ENCODE assay signal across 10 mouse cellular contexts in genomic region chr9:99098482-99099129, GRCm38 (mm10). TPM values are rescaled to one million over a fixed set of nuclear protein-coding genes. Genes with fewer than 3 reads are reported as not detected.
DNase-seq lines count a peak whose midpoint lies in the region; ATAC-seq and TF ChIP-seq lines count a peak whose summit lies in the region.
"Had no signal": no experiment of that assay in that cellular context is flagged by ENCODE, and none has a peak within 500 bp of the region (broad histone marks: within the 10 kb centered on the region; RNA-seq: fewer than 3 reads in every experiment).

No protein-coding gene starts in this region.

- peaks cover 12% of the 10 kb centered on the region for H3K4me1 ChIP-seq in brown adipose tissue, adult 24 weeks (ENCODE audit: control insufficient read depth, insufficient read depth, insufficient read length, low read length)
- peaks cover 9% of the 10 kb centered on the region; the same call in 1 of the 2 replicates for H3K4me1 ChIP-seq in heart, postnatal 0 days (ENCODE audit: control insufficient read depth, insufficient read depth)
- no peaks in the 10 kb centered on the region for H3K4me1 ChIP-seq in lung, postnatal 0 days (ENCODE audit: insufficient read depth, low read depth, low read length)

- TF ChIP-seq EP300 in heart, postnatal 0 days (IDR thresholded peaks at IDR 0.05; ENCODE audit: low read depth): 0 out of 2 replicates have a peak, but pooled peaks have one; percentile 30
- peak; percentile 79 for TF ChIP-seq EP300 in lung, postnatal 0 days (IDR thresholded peaks at IDR 0.05)

- ATAC-seq in heart, postnatal 0 days (ENCODE audit: insufficient read depth, low read depth): peak; percentile 80
- ATAC-seq in lung, postnatal 0 days: peak; percentile 90
- ATAC-seq: midbrain, embryonic 16.5 days had no signal

- H3K9me3 ChIP-seq in heart, postnatal 0 days (replicated peaks; ENCODE audit: control insufficient read depth, low read length): no peaks in the 10 kb centered on the region
- no peaks in the 10 kb centered on the region for H3K9me3 ChIP-seq in lung, postnatal 0 days (ENCODE audit: low read length)

- H3K36me3 ChIP-seq in heart, postnatal 0 days (replicated peaks; ENCODE audit: control insufficient read depth, insufficient read depth, low read length): 0 out of 2 replicates have a peak, but pooled peaks cover 5% of the 10 kb centered on the region
- 0 out of 2 replicates have a peak, but pooled peaks cover 3% of the 10 kb centered on the region for H3K36me3 ChIP-seq in lung, postnatal 0 days (ENCODE audit: insufficient read depth, low read length)

- no peak for TF ChIP-seq CTCF in gastrocnemius, adult 2 months (IDR thresholded peaks at IDR 0.05)
- TF ChIP-seq CTCF in heart, postnatal 0 days (IDR thresholded peaks at IDR 0.05; ENCODE audit: low read depth): no peak
- no peak for TF ChIP-seq CTCF in lung, postnatal 0 days (IDR thresholded peaks at IDR 0.05)

- H3K27ac ChIP-seq in gastrocnemius, adult 2 months: peak overlapping the region; percentile 81
- peak overlapping the region; percentile 91 for H3K27ac ChIP-seq in brown adipose tissue, adult 24 weeks (replicated peaks; ENCODE audit: low read depth, low read length)
- peak overlapping the region; percentile 75 for H3K27ac ChIP-seq in heart, postnatal 0 days (ENCODE audit: low read depth)
- H3K27ac ChIP-seq in lung, postnatal 0 days (ENCODE audit: low read length): peak overlapping the region; percentile 66

- peak overlapping the region; percentile 49 for H3K4me3 ChIP-seq in gastrocnemius, adult 2 months
- H3K4me3 ChIP-seq in brown adipose tissue, adult 24 weeks (ENCODE audit: insufficient read depth, low read depth, low read length): peak overlapping the region; percentile 28
- no peak overlapping the region for H3K4me3 ChIP-seq in heart, postnatal 0 days (ENCODE audit: low read depth, low read length)
- no peak overlapping the region for H3K4me3 ChIP-seq in lung, postnatal 0 days (ENCODE audit: low read depth, low read length)
- H3K4me3 ChIP-seq: erythroblast, embryonic 14.5 days had no signal

- H3K27me3 ChIP-seq in heart, postnatal 0 days (ENCODE audit: control insufficient read depth, insufficient read depth, low read length): no peaks in the 10 kb centered on the region
- no peaks in the 10 kb centered on the region for H3K27me3 ChIP-seq in lung, postnatal 0 days (replicated peaks; ENCODE audit: insufficient read depth, low read length)

- intact Hi-C loops in gastrocnemius, adult 2 months (cut with DNase I): no loop called here

- no peak for DNase-seq in gastrocnemius, adult 2 months
- DNase-seq in gastrocnemius, adult 8-10 months (ENCODE audit: low spot score in 2 of 2): no peak
- DNase-seq in heart, postnatal 0 days (ENCODE audit: low spot score): peak; percentile 49
- peak; percentile 52 for DNase-seq in lung, postnatal 0 days (ENCODE audit: low spot score)
- DNase-seq in layer of hippocampus, postnatal 14 days (ENCODE audit: low spot score in 2 of 2): no peak
- no peak for DNase-seq in spleen, adult 12 weeks (ENCODE audit: low spot score)
- DNase-seq in urinary bladder, postnatal 14 days (ENCODE audit: low spot score): no peak

- WGBS in heart, postnatal 0 days: 22% methylated on average over 11 of the region's 11 CpGs
- WGBS in lung, postnatal 0 days: 20% methylated on average over 11 of the region's 11 CpGs

- peak overlapping the region; percentile 26; the same call in 1 of the 2 replicates for H3K4me2 ChIP-seq in heart, postnatal 0 days (ENCODE audit: low read depth, low read length)
- no peak overlapping the region for H3K4me2 ChIP-seq in lung, postnatal 0 days (replicated peaks; ENCODE audit: low read depth, low read length)

- H3K9ac ChIP-seq in heart, postnatal 0 days (replicated peaks; ENCODE audit: low read depth, low read length): peak overlapping the region; percentile 28; the same call in 1 of the 2 replicates
- no peak overlapping the region for H3K9ac ChIP-seq in lung, postnatal 0 days (replicated peaks; ENCODE audit: low read depth)

RNA-seq across cellular contexts. Expression of gene Pik3cb, which starts 41.8 kb away (rescaled TPM):
- total RNA-seq in gastrocnemius, adult 2 months (2021): 1 to 10 TPM; 4.5 to 6.1 TPM
- 1 to 10 TPM; 5.8 to 7.7 (median 6.6) TPM for total RNA-seq in gastrocnemius, adult 8-10 months (2022)
- polyA plus RNA-seq in brown adipose tissue, adult 24 weeks (2012; ENCODE audit: insufficient read depth, insufficient read length, missing spikeins): 9.9 and 11.0 TPM in 2 replicates
- total RNA-seq in heart, postnatal 0 days (2014; rRNA removed; ENCODE audit: low replicate concordance): 1.9 and 2.1 TPM in 2 replicates
- 0.75 and 1.7 TPM in 2 replicates for polyA plus RNA-seq in heart, postnatal 0 days (2015; fragmentation: Nextera tagmentation; extraction: Ambion mirVana)
- polyA plus RNA-seq in lung, postnatal 0 days (2015; fragmentation: Nextera tagmentation; extraction: Ambion mirVana): 4.1 and 4.5 TPM in 2 replicates
- total RNA-seq in layer of hippocampus, postnatal 14 days (2021): 10 to 100 TPM; 22.9 to 23.6 TPM

Comparison
In these comparisons a context has a peak if more than half of its experiments do, and no peak if none do; other contexts are left out.
1. DNase-seq: peak in heart, postnatal 0 days (single experiment) and lung, postnatal 0 days (single experiment); none in gastrocnemius, adult 2 months (single experiment), gastrocnemius, adult 8-10 months (0 of 2), layer of hippocampus, postnatal 14 days (0 of 2), spleen, adult 12 weeks (single experiment) and urinary bladder, postnatal 14 days (single experiment).
2. H3K4me3 ChIP-seq: peak in gastrocnemius, adult 2 months (single experiment) and brown adipose tissue, adult 24 weeks (single experiment); none in heart, postnatal 0 days (single experiment) and lung, postnatal 0 days (single experiment).
3. Peak in every context shown above with its lines, with median percentiles within 50 percentile points of each other: H3K27ac ChIP-seq.